ENCODE assay signal across 26 mouse cellular contexts in genomic region chr17:50522473-50523083, GRCm38 (mm10). TPM values are rescaled to one million over a fixed set of nuclear protein-coding genes. Genes with fewer than 3 reads are reported as not detected.
DNase-seq lines count a peak whose midpoint lies in the region; ATAC-seq lines count a peak whose summit lies in the region.
"Had no signal": no experiment of that assay in that cellular context is flagged by ENCODE, and none has a peak within 500 bp of the region (broad histone marks: within the 10 kb centered on the region; RNA-seq: fewer than 3 reads in every experiment).

No protein-coding gene starts in this region.

- no peaks in the 10 kb centered on the region for H3K27me3 ChIP-seq in midbrain, embryonic 11.5 days (ENCODE audit: control insufficient read depth, insufficient read depth, low read length)
- H3K27me3 ChIP-seq in midbrain, embryonic 15.5 days (replicated peaks), result no peaks in the 10 kb centered on the region
- H3K27me3 ChIP-seq: forebrain, embryonic 12.5 days; forebrain, embryonic 15.5 days; heart, embryonic 12.5 days; heart, embryonic 15.5 days had no signal

- no peaks in the 10 kb centered on the region for H3K36me3 ChIP-seq in midbrain, embryonic 11.5 days (ENCODE audit: control insufficient read depth, insufficient read depth, low read length)
- H3K36me3 ChIP-seq in midbrain, embryonic 15.5 days (replicated peaks), result no peaks in the 10 kb centered on the region
- H3K36me3 ChIP-seq: forebrain, embryonic 12.5 days; forebrain, embryonic 15.5 days; heart, embryonic 12.5 days; heart, embryonic 15.5 days had no signal

- H3K27ac ChIP-seq in midbrain, embryonic 11.5 days (ENCODE audit: low read depth, low read length), result no peak overlapping the region
- H3K27ac ChIP-seq in midbrain, embryonic 15.5 days, result no peak overlapping the region
- H3K27ac ChIP-seq: forebrain, embryonic 12.5 days; forebrain, embryonic 15.5 days; heart, embryonic 15.5 days; hindbrain, embryonic 14.5 days; hindbrain, postnatal 0 days had no signal

- H3K4me2 ChIP-seq in midbrain, embryonic 11.5 days, result no peak overlapping the region
- H3K4me2 ChIP-seq in midbrain, embryonic 15.5 days, result no peak overlapping the region
- H3K4me2 ChIP-seq: forebrain, embryonic 12.5 days; forebrain, embryonic 15.5 days; heart, embryonic 12.5 days; heart, embryonic 15.5 days; hindbrain, embryonic 14.5 days had no signal

- DNase-seq in midbrain, embryonic 11.5 days (ENCODE audit: low spot score, missing footprints), result peak; percentile 49
- no peak for DNase-seq in spleen, postnatal 4 days (ENCODE audit: low spot score in 2 of 2)
- no peak for DNase-seq in left cerebral cortex, postnatal 36 days (ENCODE audit: low spot score in 2 of 2)
- no peak for DNase-seq in ovary, adult 18-20 months (ENCODE audit: low spot score)
- DNase-seq: adrenal gland, adult 8-10 months; adrenal gland, postnatal 25 days; cerebellum, adult 18-20 months; cerebellum, adult 9-10 months; cerebellum, postnatal 14 days; embryo, embryonic 11 days; gastrocnemius, postnatal 25 days; heart, adult 18-20 months; heart, postnatal 10 days; heart, postnatal 4 days had no signal

- 83% methylated on average over 5 of the region's 5 CpGs for WGBS in midbrain, embryonic 11.5 days
- WGBS in midbrain, embryonic 15.5 days, result 90% methylated on average over 5 of the region's 5 CpGs

- H3K4me1 ChIP-seq in midbrain, embryonic 11.5 days (ENCODE audit: control insufficient read depth, insufficient read depth, low read length), result peaks cover 4% of the 10 kb centered on the region
- no peaks in the 10 kb centered on the region for H3K4me1 ChIP-seq in midbrain, embryonic 15.5 days
- H3K4me1 ChIP-seq: heart, embryonic 15.5 days had no signal

- no peaks in the 10 kb centered on the region for H3K9me3 ChIP-seq in midbrain, embryonic 11.5 days (ENCODE audit: control insufficient read depth, low read length)
- H3K9me3 ChIP-seq in midbrain, embryonic 15.5 days, result no peaks in the 10 kb centered on the region
- H3K9me3 ChIP-seq: forebrain, embryonic 12.5 days; forebrain, embryonic 15.5 days; heart, embryonic 12.5 days; heart, embryonic 15.5 days had no signal

- H3K9ac ChIP-seq in midbrain, embryonic 11.5 days (ENCODE audit: low read length), result no peak overlapping the region
- no peak overlapping the region for H3K9ac ChIP-seq in midbrain, embryonic 15.5 days
- H3K9ac ChIP-seq: forebrain, embryonic 12.5 days; forebrain, embryonic 15.5 days; heart, embryonic 12.5 days; heart, embryonic 15.5 days; hindbrain, embryonic 14.5 days had no signal

- intact Hi-C loops in left cerebral cortex, postnatal 36 days (cut with DNase I), result no loop called here

- H3K4me3 ChIP-seq in midbrain, embryonic 11.5 days (ENCODE audit: low read depth, low read length), result no peak overlapping the region
- no peak overlapping the region for H3K4me3 ChIP-seq in midbrain, embryonic 15.5 days
- H3K4me3 ChIP-seq: forebrain, embryonic 12.5 days; forebrain, embryonic 15.5 days; heart, embryonic 12.5 days; heart, embryonic 15.5 days had no signal

- no peak for ATAC-seq in midbrain, embryonic 11.5 days (ENCODE audit: low FRiP score)
- no peak for ATAC-seq in midbrain, embryonic 15.5 days (replicated peaks)
- peak; percentile 51; the same call in 1 of the 2 replicates for ATAC-seq in erythroblast, adult 5-6 weeks (replicated peaks; ENCODE audit: low FRiP score, poor library complexity, severe bottlenecking)
- peak; percentile 81 for ATAC-seq in megakaryocyte, adult 5-6 weeks (ENCODE audit: poor library complexity, severe bottlenecking)
- ATAC-seq in monocyte, adult 5-6 weeks (replicated peaks; ENCODE audit: insufficient number of reproducible peaks, low FRiP score, low TSS enrichment, poor library complexity, severe bottlenecking), result 0 out of 2 replicates have a peak, but pooled peaks have one; percentile 41
- ATAC-seq: activated CD4-positive, CD25-positive, alpha-beta regulatory T cell, adult 4 months; forebrain, embryonic 15.5 days; hindbrain, postnatal 0 days; inflammation-experienced regulatory T-cells, adult 6 months had no signal

RNA-seq across cellular contexts. Expression of gene Plcl2, which starts 13.4 kb away (rescaled TPM):
- polyA plus RNA-seq in midbrain, embryonic 11.5 days (2014; fragmentation: Nextera tagmentation; extraction: Ambion mirVana), result 6.1 and 6.5 TPM in 2 replicates
- polyA plus RNA-seq in midbrain, embryonic 15.5 days (2015; fragmentation: Nextera tagmentation; extraction: Ambion mirVana), result 9.6 and 11.4 TPM in 2 replicates
- 97.0 and 109 TPM in 2 replicates for total RNA-seq in erythroblast, adult 5-6 weeks (2015; ENCODE audit: low replicate concordance)
- 129 and 135 TPM in 2 replicates for total RNA-seq in erythroblast, adult 5-6 weeks (2017; ENCODE audit: low replicate concordance)
- total RNA-seq in megakaryocyte, adult 5-6 weeks (2015), result 52.0 and 54.7 TPM in 2 replicates
- 58.9 and 61.4 TPM in 2 replicates for total RNA-seq in megakaryocyte, adult 5-6 weeks (2017)
- 49.4 to 60.9 TPM (median 59.0 TPM) in 3 replicates for total RNA-seq in monocyte, adult 5-6 weeks (2017)
- 10 to 100 TPM; 84.0 to 89.2 TPM for total RNA-seq in left cerebral cortex, postnatal 36 days (2021)

Comparison
In these comparisons a context has a peak if more than half of its experiments do, and no peak if none do; other contexts are left out.
1. ATAC-seq: peak in erythroblast, adult 5-6 weeks (single experiment), megakaryocyte, adult 5-6 weeks (single experiment) and monocyte, adult 5-6 weeks (single experiment); none in midbrain, embryonic 11.5 days (single experiment) and midbrain, embryonic 15.5 days (single experiment).